Mouse (Mus musculus) heart, embryonic 16.5 days (tissue): Measurements from ENCODE around the gene Gpr4. TPM values are rescaled to one million over a fixed set of nuclear protein-coding genes. Genes with fewer than 3 reads are reported as not detected.

ENCODE experiments used
- ATAC-seq: fragments of 200-750 bp; cut with Nextera tagmentation; replicated peaks from 2 replicates; pipeline ENCODE4 v1.8.0; 2017; ENCODE audit warnings: moderate number of reproducible peaks; ENCODE audit not compliant: insufficient read depth, low FRiP score; ENCODE audit errors: extremely low read depth
- H3K27ac ChIP-seq: fragments of 300-500 bp; sonication (generic); 2 replicates; pipeline ENCODE4 v1.5.1; 2014; ENCODE audit warnings: mild to moderate bottlenecking, low read length, control low read depth, moderate library complexity
- H3K27me3 ChIP-seq: fragments of 300-500 bp; sonication (generic); 2 replicates; pipeline ENCODE4 v1.6.1; 2014; ENCODE audit warnings: low read length, mixed read lengths; ENCODE audit not compliant: control insufficient read depth, insufficient read depth
- H3K36me3 ChIP-seq: fragments of 300-500 bp; sonication (generic); 2 replicates; pipeline ENCODE4 v1.6.1; 2014; ENCODE audit not compliant: control insufficient read depth, insufficient read depth
- H3K4me1 ChIP-seq: fragments of 300-500 bp; sonication (generic); 2 replicates; pipeline ENCODE4 v1.6.1; 2014; ENCODE audit warnings: low read length, mixed read lengths; ENCODE audit not compliant: control insufficient read depth, insufficient read depth
- H3K4me2 ChIP-seq: fragments of 300-500 bp; sonication (generic); 2 replicates; pipeline ENCODE4 v1.6.1; 2014; ENCODE audit warnings: low read depth, mild to moderate bottlenecking, control low read depth, low read length
- H3K4me3 ChIP-seq: fragments of 300-500 bp; sonication (generic); 2 replicates; pipeline ENCODE4 v1.5.1; 2014; ENCODE audit warnings: mild to moderate bottlenecking, control low read depth, low read length
- H3K9ac ChIP-seq: fragments of 300-500 bp; sonication (generic); 2 replicates; pipeline ENCODE4 v1.6.1; 2014; ENCODE audit warnings: low read length, control low read depth
- H3K9me3 ChIP-seq: fragments of 300-500 bp; sonication (generic); replicated peaks from 2 replicates; pipeline ENCODE4 v1.6.1; 2016; ENCODE audit warnings: low read length; ENCODE audit not compliant: control insufficient read depth
- WGBS: fragments of 180-500 bp; shearing (Covaris S2); extraction: QIAGEN DNeasy Blood & Tissue Kit; methylation state at CpG from one replicate; pipeline ENCODE4 v1.1.7; 2014; 5-methylcytosine and 5-hydroxymethylcytosine counted together
- polyA plus RNA-seq: library from polyadenylated mRNA; unstranded; fragments of >200 nt; fragmentation: Nextera tagmentation; extraction: Ambion mirVana; gene quantifications from 2 replicates; pipeline ENCODE4 v1.2.1, GENCODE M21; 2015

The Gpr4 gene
- polyA plus RNA-seq, 1 experiment from 2014 or later: 2.7 TPM

DNA sequence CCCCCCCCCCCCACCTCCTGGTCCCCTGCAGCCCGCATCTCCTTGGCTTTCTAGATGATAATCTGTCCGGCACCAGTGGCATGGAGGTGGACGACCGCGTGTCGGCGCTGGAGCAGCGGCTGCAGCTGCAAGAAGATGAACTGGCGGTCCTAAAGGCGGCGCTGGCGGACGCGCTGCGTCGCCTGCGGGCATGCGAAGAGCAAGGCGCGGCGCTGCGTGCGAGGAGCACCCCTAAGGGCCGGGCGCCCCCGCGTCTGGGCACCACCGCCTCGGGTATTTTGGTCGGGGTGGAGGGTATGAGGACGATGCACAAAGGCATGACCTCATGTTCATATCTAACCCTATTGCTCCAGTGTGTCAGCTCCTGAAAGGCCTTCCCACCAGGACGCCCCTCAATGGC lies 33.2 kb upstream of the Gpr4 start:
- WGBS: under 1% methylated on average over 32 of the region's 32 CpGs
- Histone ChIP-seq H3K4me2 (peak overlapping the region; percentile 52), H3K27ac (no peak overlapping the region), H3K27me3 (peaks cover 40% of the 10 kb centered on the region), H3K9ac (0 out of 2 replicates have a peak overlapping the region, but pooled peaks have one; percentile 30), H3K4me3 (peak overlapping the region; percentile 36), H3K9me3 (peaks cover 5% of the 10 kb centered on the region; the same call in 1 of the 2 replicates), H3K4me1 (peaks cover 21% of the 10 kb centered on the region), H3K36me3 (no peaks in the 10 kb centered on the region)
- no peak for ATAC-seq

DNA sequence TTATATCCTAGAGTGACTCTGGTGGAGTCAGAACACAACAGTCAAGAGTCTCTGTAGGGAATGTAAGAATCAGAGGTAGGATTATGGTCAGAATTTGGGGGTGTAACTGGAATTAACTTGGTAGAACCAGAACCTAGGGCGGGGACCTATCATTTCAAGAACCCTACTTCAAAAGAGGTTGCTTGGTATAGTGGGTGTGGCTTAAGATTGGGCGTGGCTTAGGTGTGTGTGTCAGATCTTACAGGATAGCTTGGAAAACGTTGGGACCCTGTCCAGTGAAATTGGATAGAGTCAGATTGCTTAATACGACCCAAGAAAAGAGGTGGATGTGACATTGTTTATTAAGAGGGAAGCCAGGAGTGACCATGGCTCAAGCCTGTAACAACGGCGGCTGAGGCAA lies 32.4 kb upstream of the Gpr4 start:
- H3K4me1 ChIP-seq: peaks cover 28% of the 10 kb centered on the region
- 45% methylated on average over 6 of the region's 6 CpGs for WGBS
- peaks cover 37% of the 10 kb centered on the region for H3K27me3 ChIP-seq
- peaks cover 5% of the 10 kb centered on the region; the same call in 1 of the 2 replicates for H3K9me3 ChIP-seq
- no peak for ATAC-seq
- no peak overlapping the region for H3K9ac ChIP-seq
- H3K36me3 ChIP-seq: no peaks in the 10 kb centered on the region
- H3K4me3 ChIP-seq: no peak overlapping the region
- no peak overlapping the region for H3K27ac ChIP-seq
- H3K4me2 ChIP-seq: no peak overlapping the region

DNA sequence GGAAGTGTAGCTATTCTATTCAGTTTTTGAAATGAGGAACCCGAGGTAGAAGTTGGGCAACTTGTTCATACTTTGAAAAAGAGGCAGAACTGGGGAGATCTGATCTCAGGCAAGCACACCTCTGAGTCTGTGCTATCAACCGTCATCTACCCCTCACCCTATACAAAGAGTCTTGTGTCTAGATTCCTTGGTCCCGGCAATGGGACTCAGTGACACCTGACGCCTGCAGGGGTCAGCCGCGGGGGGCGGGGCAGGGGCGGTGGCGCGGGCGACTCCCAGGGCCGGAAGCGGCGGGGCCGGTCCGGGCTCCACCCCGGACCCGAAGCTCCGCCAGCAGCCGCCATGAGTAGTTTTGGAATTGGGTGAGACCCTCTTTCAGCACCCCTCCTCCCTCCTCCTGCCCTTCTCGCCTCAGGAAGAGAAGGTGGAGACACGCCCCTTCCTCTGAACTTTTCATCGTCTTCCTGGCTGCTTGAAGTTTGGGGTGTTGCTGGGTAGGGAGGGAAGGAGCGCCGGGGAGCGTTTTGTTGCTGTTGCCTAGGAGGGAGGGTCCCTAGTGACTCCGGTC lies 31.4 kb upstream of the Gpr4 start:
- peaks cover 1% of the 10 kb centered on the region; the same call in 1 of the 2 replicates for H3K36me3 ChIP-seq
- under 1% methylated on average over 26 of the region's 27 CpGs for WGBS
- peak overlapping the region; percentile 70 for H3K27ac ChIP-seq
- H3K9me3 ChIP-seq: peaks cover 5% of the 10 kb centered on the region; the same call in 1 of the 2 replicates
- ATAC-seq: peak; percentile 69
- peaks cover 30% of the 10 kb centered on the region for H3K27me3 ChIP-seq
- peaks cover 34% of the 10 kb centered on the region for H3K4me1 ChIP-seq
- peak overlapping the region; percentile 78 for H3K4me3 ChIP-seq
- peak overlapping the region; percentile 84 for H3K9ac ChIP-seq
- peak overlapping the region; percentile 84 for H3K4me2 ChIP-seq

- no peak overlapping the region for H3K4me2 ChIP-seq
- H3K9ac ChIP-seq: no peak overlapping the region
These were observed 28.1 kb upstream of the Gpr4 start for GRCm38 (mm10) chr7:19184250-19184649.

DNA sequence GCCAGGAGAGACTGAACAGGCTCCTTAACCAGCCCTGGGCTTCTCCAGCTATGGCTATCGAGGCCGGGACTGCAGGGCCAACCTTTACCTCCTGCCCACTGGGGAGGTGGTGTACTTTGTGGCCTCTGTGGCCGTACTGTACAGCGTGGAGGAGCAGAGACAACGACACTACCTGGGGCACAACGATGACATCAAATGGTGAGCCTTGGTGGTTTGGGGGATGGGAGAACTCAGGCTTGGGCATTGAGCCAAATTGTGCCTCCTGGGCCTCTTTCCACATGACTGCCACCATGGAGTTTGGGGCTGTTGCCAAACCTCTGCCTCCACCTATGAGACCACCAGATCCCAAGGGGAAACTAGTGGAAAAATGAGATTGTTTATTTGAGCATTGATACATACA lies 27.6 kb upstream of the Gpr4 start:
- no peaks in the 10 kb centered on the region for H3K27me3 ChIP-seq
- H3K4me1 ChIP-seq: peaks cover 29% of the 10 kb centered on the region
- H3K9ac ChIP-seq: no peak overlapping the region
- 48% methylated on average over 6 of the region's 6 CpGs for WGBS
- H3K4me2 ChIP-seq: peak overlapping the region; percentile 26; the same call in 1 of the 2 replicates
- peak; percentile 56 for ATAC-seq
- H3K4me3 ChIP-seq: no peak overlapping the region
- no peaks in the 10 kb centered on the region for H3K9me3 ChIP-seq
- peak overlapping the region; percentile 84 for H3K27ac ChIP-seq
- H3K36me3 ChIP-seq: peaks cover 6% of the 10 kb centered on the region; the same call in 1 of the 2 replicates

More at GRCm38 (mm10) chr7:19184250-19184649, 28.1 kb upstream of the Gpr4 start:
- H3K9me3 ChIP-seq: no peaks in the 10 kb centered on the region
- H3K4me1 ChIP-seq: peaks cover 33% of the 10 kb centered on the region
- no peak overlapping the region for H3K4me3 ChIP-seq
- WGBS: 74% methylated on average over 2 of the region's 2 CpGs
- H3K27ac ChIP-seq: peak overlapping the region; percentile 84
- peaks cover 6% of the 10 kb centered on the region; the same call in 1 of the 2 replicates for H3K36me3 ChIP-seq
- ATAC-seq: no peak
- peaks cover 4% of the 10 kb centered on the region; the same call in 1 of the 2 replicates for H3K27me3 ChIP-seq

DNA sequence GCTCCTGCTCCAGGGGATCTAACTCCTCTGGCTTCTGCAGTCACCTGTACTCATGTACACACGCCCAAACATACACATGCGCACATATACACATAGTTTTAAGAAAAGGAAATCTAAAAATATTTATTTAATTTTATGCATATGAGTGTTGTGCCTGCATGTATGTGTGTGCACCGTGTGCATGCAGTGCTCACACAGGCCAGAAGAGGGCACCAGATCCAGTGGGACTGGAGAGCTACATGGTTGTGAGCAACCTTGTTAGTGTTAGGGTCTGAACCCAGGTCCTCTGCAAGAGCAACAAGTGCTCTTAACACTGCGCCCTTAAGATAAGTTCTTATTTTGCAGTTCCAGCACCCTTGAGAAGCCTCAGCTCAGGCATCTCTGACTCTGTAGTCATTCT lies 17.7 kb upstream of the Gpr4 start:
- no peak for ATAC-seq
- peaks cover 3% of the 10 kb centered on the region; the same call in 1 of the 2 replicates for H3K9me3 ChIP-seq
- no peak overlapping the region for H3K4me3 ChIP-seq
- 93% methylated on average over 4 of the region's 4 CpGs for WGBS
- H3K4me2 ChIP-seq: no peak overlapping the region
- H3K9ac ChIP-seq: no peak overlapping the region
- H3K27me3 ChIP-seq: no peaks in the 10 kb centered on the region
- H3K36me3 ChIP-seq: peaks cover 36% of the 10 kb centered on the region
- H3K27ac ChIP-seq: no peak overlapping the region
- H3K4me1 ChIP-seq: no peaks in the 10 kb centered on the region

GRCm38 (mm10) chr7:19196676-19197075 lies 15.7 kb upstream of the Gpr4 start:
- no peak for ATAC-seq
- Histone ChIP-seq H3K4me3 (no peak overlapping the region), H3K4me1 (no peaks in the 10 kb centered on the region), H3K9me3 (peaks cover 3% of the 10 kb centered on the region; the same call in 1 of the 2 replicates), H3K27me3 (no peaks in the 10 kb centered on the region), H3K4me2 (no peak overlapping the region), H3K27ac (no peak overlapping the region), H3K9ac (no peak overlapping the region), H3K36me3 (peaks cover 41% of the 10 kb centered on the region)
- 54% methylated on average over 6 of the region's 6 CpGs for WGBS

GRCm38 (mm10) chr7:19197985-19198384 lies 14.4 kb upstream of the Gpr4 start:
- Histone ChIP-seq H3K9me3 (peaks cover 3% of the 10 kb centered on the region; the same call in 1 of the 2 replicates), H3K4me1 (no peaks in the 10 kb centered on the region), H3K27ac (no peak overlapping the region), H3K36me3 (peaks cover 41% of the 10 kb centered on the region), H3K4me2 (no peak overlapping the region), H3K9ac (no peak overlapping the region), H3K27me3 (no peaks in the 10 kb centered on the region), H3K4me3 (no peak overlapping the region)
- WGBS: 42% methylated on average over 2 of the region's 2 CpGs
- no peak for ATAC-seq

DNA sequence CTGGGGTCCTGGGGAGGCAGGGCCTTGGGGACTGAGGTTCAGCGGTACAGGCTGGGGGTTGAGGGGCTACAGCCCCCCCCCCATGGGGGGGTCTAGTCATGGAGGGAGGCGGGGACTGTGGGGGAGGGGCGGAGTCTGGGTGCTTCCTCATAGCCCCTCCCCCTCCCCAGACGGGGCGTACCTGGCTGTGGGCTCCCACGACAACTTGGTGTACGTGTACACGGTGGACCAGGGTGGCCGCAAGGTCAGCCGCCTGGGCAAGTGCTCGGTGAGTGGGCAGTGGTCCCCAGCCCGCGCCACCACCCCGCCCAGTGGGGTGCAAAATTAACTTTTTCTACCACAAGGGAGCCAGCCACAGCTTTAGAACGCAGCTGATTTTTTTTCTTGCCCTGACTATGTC lies 10.7 kb upstream of the Gpr4 start:
- Histone ChIP-seq H3K9ac (no peak overlapping the region), H3K27me3 (no peaks in the 10 kb centered on the region), H3K36me3 (peaks cover 45% of the 10 kb centered on the region), H3K27ac (no peak overlapping the region), H3K4me1 (no peaks in the 10 kb centered on the region), H3K9me3 (no peaks in the 10 kb centered on the region), H3K4me3 (no peak overlapping the region), H3K4me2 (no peak overlapping the region)
- 73% methylated on average over 14 of the region's 15 CpGs for WGBS
- ATAC-seq: no peak
